Mouse (Mus musculus): ENCODE results near the gene Zdbf2. TPM values are rescaled to one million over a fixed set of nuclear protein-coding genes. Genes with fewer than 3 reads are reported as not detected.
"Not testable (repeated sequence)": the region's sequence is repeated elsewhere in the genome, so short reads cannot be mapped to it uniquely, and the experiment has no call there.

Gene Zdbf2
- polyA plus RNA-seq, 1 experiment from 2014 or later: 16.4 TPM

DNA sequence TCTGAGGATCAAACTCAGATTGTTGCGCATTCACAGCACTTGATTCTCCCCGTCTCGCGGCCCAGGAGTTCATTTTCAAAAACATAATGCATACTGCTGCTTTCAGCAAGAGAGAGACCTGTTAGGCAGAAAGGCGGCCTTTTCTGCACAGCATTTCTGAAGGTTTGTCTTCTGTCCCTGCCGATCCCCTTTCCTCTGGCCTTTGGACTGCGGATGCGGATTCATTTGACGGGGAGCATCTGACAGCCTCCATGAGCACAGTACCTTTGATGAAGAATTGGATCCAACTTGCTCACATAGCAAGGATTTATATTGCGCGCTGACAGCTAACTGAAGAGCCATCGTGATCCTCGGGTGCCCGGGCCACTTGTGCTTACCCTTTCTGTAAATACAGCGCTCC lies 6.3 kb upstream of the Zdbf2 start:
- H3K4me3 ChIP-seq: no peak overlapping the region
- no peaks in the 10 kb centered on the region; the same call in 1 of the 2 replicates for H3K4me1 ChIP-seq (replicated peaks)
- H3K36me3 ChIP-seq: no peaks in the 10 kb centered on the region
- H3K27ac ChIP-seq: no peak overlapping the region
- no peak for DNase-seq (ENCODE audit: low spot score)
- 41% methylated on average over 15 of the region's 15 CpGs for WGBS
- H3K9me3 ChIP-seq: no peaks in the 10 kb centered on the region
- peaks cover 100% of the 10 kb centered on the region for H3K27me3 ChIP-seq (ENCODE audit: insufficient read depth, poor library complexity, severe bottlenecking)

DNA sequence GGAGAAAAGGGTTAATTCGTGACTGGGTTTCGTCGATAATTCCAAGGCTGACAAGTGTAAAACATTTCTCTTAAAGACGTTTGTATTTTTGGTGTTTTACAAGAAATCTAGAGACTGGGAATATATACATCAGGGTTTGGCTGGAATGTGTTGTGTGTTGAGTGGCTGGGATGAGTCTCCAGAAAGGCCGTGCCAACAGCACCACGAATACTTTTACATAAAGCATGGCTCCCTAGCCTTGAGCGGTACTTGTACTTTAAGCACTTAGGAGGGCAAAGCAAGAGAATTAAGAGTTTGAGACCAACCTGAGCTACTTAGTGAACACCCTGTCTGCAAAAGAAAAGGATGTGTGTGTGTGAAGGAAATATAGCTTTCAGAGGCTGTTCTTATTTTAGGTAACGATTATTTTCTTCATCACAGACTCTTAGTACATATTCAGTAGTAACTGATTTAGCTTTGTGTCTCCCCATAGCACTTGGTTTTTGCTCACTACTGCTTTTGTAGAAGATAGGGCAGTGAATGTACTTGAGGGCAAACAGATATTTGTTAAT lies 865 bp upstream of the Zdbf2 start:
- H3K36me3 ChIP-seq: no peaks in the 10 kb centered on the region
- no peak overlapping the region for H3K27ac ChIP-seq
- H3K4me3 ChIP-seq: peak overlapping the region; percentile 68; the same call in 1 of the 2 replicates
- 29% methylated on average over 8 of the region's 8 CpGs for WGBS
- no peak for DNase-seq (ENCODE audit: low spot score)
- H3K4me1 ChIP-seq (replicated peaks): peaks cover 12% of the 10 kb centered on the region
- peaks cover 95% of the 10 kb centered on the region for H3K27me3 ChIP-seq (ENCODE audit: insufficient read depth, poor library complexity, severe bottlenecking)
- no peaks in the 10 kb centered on the region for H3K9me3 ChIP-seq

DNA sequence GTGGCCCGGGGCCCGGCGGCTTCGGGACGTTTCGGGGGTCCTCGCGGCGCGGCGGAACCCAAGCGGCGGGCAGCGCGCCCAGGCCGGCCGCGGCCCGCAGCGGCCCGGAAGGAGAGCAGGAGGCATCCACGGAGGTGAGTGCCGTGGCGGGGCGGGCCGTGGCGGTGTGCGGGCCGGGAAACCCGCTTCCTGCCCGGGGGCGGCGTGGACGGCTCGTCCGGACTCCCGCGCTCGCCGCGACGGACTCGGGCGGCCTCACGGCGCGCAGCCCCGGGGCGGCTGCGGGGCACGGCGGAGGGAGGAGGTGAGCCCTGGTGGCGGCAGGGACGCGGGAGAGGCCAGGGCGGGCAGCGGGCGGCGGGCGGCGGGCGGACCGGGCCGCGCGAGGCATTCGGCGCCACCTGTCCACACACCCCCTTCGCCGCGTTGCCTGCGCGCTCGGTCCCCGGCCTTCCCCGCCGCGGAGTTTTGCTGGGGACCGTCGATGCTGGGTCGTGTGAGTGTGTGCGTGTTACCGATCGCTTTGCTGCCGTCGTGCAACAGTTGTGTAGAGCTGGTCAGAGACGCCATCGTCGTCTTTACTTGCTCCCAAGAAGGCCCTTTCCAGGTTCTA lies 380 bp downstream of the Zdbf2 start:
- WGBS: under 1% methylated on average over 89 of the region's 89 CpGs
- H3K4me3 ChIP-seq: peak overlapping the region; percentile 68
- no peaks in the 10 kb centered on the region for H3K9me3 ChIP-seq
- H3K4me1 ChIP-seq (replicated peaks): peaks cover 12% of the 10 kb centered on the region
- peaks cover 95% of the 10 kb centered on the region for H3K27me3 ChIP-seq (ENCODE audit: insufficient read depth, poor library complexity, severe bottlenecking)
- DNase-seq (ENCODE audit: low spot score): no peak
- no peaks in the 10 kb centered on the region for H3K36me3 ChIP-seq
- H3K27ac ChIP-seq: peak overlapping the region; percentile 94

DNA sequence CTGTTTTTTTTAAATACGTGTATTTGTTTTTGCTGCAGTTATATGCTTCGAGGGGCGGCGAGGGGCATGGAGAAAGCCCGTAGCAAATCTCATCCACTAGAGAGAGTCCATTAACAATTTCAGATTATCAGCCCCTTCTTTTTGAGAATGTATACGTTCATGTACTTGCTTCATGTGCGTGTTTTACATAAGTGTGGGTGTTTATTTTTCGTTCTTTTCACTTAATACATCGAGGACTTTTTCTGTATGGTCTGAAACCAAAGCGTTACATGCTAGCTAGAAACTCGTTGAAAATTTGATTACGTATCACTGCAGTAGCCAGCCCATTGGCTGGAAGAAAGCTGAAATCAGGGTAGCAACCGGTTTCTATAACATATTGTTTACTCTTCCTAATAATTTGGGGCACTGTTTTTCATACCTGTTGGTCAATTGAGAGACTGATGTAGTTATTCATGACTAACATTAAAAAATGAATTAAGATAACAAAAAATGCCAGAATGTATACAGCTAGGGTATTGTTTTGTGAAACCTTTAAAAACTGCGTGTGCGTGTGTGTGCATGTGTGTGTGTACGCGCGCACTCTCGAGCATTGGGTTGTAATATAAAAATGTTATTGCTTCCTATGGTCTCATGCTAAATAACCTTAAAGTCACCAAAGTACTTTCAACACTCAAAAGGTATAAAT lies 1.1 kb downstream of the Zdbf2 start:
- H3K4me1 ChIP-seq (replicated peaks): peaks cover 12% of the 10 kb centered on the region
- no peak for DNase-seq (ENCODE audit: low spot score)
- no peaks in the 10 kb centered on the region for H3K9me3 ChIP-seq
- H3K36me3 ChIP-seq: no peaks in the 10 kb centered on the region
- WGBS: 12% methylated on average over 19 of the region's 19 CpGs
- H3K4me3 ChIP-seq: peak overlapping the region; percentile 68
- H3K27me3 ChIP-seq (ENCODE audit: insufficient read depth, poor library complexity, severe bottlenecking): peaks cover 95% of the 10 kb centered on the region
- peak overlapping the region; percentile 94 for H3K27ac ChIP-seq

DNA sequence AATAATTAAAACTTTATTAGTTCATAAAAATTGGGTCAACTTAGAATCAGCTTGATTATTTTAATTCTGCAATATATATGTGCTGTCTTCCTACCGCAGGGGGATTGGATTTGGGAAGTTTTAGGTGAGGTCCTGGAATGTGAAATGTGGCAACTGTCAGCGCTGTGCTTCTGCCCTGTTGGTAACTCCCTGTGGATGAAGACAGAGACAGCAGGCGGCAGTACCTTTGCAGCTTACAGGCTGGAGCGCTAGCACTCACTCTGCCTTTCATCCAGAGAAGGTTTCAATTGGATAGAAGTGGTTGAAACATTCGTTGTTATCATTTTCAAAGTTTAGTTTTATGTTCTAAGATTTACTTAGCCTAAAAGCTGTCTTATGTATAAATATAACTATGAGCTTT lies 5.0 kb downstream of the Zdbf2 start:
- DNase-seq (ENCODE audit: low spot score): no peak
- Histone ChIP-seq H3K27me3 (ENCODE audit: insufficient read depth, poor library complexity, severe bottlenecking) (peaks cover 78% of the 10 kb centered on the region), H3K36me3 (peaks cover 8% of the 10 kb centered on the region), H3K4me1 (replicated peaks) (peaks cover 6% of the 10 kb centered on the region), H3K4me3 (no peak overlapping the region), H3K27ac (no peak overlapping the region), H3K9me3 (no peaks in the 10 kb centered on the region)
- 30% methylated on average over 5 of the region's 5 CpGs for WGBS

DNA sequence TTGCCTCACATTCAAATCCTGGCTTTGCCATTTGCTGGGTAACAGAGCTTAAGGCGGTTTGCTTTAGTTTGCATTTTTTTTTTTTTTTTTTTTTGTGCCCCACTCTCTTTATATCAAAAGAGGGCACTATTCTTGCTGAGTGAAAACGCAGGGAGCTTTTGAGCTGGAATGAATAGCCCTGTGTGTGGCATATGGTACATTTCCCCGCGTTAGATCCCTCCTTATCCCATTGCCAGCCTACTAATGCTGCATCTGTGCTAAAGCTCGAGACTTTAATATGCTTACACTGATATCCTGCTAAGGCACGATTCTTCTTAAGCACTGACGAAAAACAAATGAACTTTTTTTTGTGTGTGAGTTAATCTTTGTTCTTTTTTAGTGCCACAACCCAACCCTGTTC lies 20.9 kb downstream of the Zdbf2 start:
- Histone ChIP-seq H3K4me1 (replicated peaks) (no peaks in the 10 kb centered on the region), H3K27ac (no peak overlapping the region), H3K36me3 (peaks cover 8% of the 10 kb centered on the region; the same call in 1 of the 2 replicates), H3K27me3 (ENCODE audit: insufficient read depth, poor library complexity, severe bottlenecking) (no peaks in the 10 kb centered on the region), H3K9me3 (no peaks in the 10 kb centered on the region), H3K4me3 (no peak overlapping the region)
- 35% methylated on average over 7 of the region's 7 CpGs for WGBS
- DNase-seq (ENCODE audit: low spot score): no peak

DNA sequence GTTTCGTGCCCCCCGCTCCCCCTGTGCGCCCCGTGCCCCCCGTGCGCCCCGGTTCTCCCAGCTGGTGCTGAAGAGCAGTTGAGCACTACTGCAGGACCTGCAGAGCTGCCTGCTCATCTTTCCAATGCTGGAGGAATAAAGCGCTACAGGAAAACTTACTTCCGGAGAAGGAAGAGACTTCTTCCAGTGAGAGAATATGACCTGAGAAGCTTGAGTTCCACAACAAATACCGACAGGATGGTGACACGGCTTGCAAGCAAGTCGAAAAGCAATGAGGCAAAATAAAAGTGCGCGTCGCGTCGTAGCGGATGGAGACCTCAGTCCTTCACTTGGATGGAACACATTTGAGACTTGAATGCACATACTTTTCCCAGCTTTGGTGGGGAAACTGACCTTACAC lies 36.6 kb downstream of the Zdbf2 start:
- peaks cover 28% of the 10 kb centered on the region for H3K27me3 ChIP-seq (ENCODE audit: insufficient read depth, poor library complexity, severe bottlenecking)
- H3K4me1 ChIP-seq (replicated peaks): 0 out of 2 replicates have a peak, but pooled peaks cover 3% of the 10 kb centered on the region
- DNase-seq (ENCODE audit: low spot score): peak; percentile 11

DNA sequence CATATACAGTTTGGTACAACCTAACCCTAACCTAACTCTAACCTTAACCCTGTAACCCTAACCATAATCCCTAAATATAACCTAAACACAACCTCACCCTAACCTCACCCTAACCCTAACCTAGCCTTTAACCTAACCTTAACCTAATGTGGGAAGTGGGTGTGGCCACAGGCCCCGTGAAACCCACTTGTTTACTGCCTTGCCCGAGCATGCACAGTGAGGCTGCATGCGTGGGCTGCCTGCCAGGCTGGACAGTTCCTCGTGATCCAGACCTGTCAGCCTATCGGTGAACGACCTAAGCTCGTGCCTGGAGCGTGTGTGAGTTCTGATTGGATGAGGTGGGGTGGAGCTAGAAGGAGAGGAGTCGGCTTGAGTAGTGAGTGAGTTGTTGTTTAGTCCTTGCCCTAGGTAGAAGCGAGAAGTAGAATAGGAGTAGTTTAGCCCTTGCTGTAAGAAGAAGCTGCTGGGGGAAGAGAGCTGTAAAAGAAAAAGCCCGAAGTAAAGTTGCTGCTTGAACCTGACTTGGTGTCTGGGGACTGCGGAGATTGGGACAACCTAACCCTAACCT lies 50.6 kb downstream of the Zdbf2 start:
- not testable (repeated sequence) for H3K27me3 ChIP-seq (ENCODE audit: insufficient read depth, poor library complexity, severe bottlenecking); H3K9me3 ChIP-seq; DNase-seq (ENCODE audit: low spot score); H3K27ac ChIP-seq; H3K4me3 ChIP-seq; H3K4me1 ChIP-seq (replicated peaks); H3K36me3 ChIP-seq
- 60% methylated on average over 12 of the region's 12 CpGs for whole genome bisulfite sequencing

More for the DNA sequence above, 36.6 kb downstream of the Zdbf2 start:
- H3K27ac ChIP-seq: no peak overlapping the region
- 47% methylated on average over 18 of the region's 18 CpGs for WGBS
- peaks cover 51% of the 10 kb centered on the region for H3K36me3 ChIP-seq
- H3K9me3 ChIP-seq: 0 out of 2 replicates have a peak, but pooled peaks cover 3% of the 10 kb centered on the region
- H3K4me3 ChIP-seq: peak overlapping the region; percentile 49

Other genes starting within 250 kb of the Zdbf2 start
- 9.6 and 12.3 TPM in 2 replicates for gene Ino80d, start 158.6 kb upstream of the Zdbf2 start, polyA plus RNA-seq (2016; fragmentation: Nextera tagmentation; extraction: Ambion mirVana)
- gene Eef1b2, start 96.4 kb upstream of the Zdbf2 start, polyA plus RNA-seq (2016; fragmentation: Nextera tagmentation; extraction: Ambion mirVana): 512 and 606 TPM in 2 replicates
- 124 and 134 TPM in 2 replicates for gene Ndufs1, start 96.4 kb upstream of the Zdbf2 start, polyA plus RNA-seq (2016; fragmentation: Nextera tagmentation; extraction: Ambion mirVana)
- 0.19 and 0.26 TPM in 2 replicates for gene Gpr1, start 58.7 kb upstream of the Zdbf2 start, polyA plus RNA-seq (2016; fragmentation: Nextera tagmentation; extraction: Ambion mirVana)
- gene Adam23, start 172.6 kb downstream of the Zdbf2 start, polyA plus RNA-seq (2016; fragmentation: Nextera tagmentation; extraction: Ambion mirVana): 4.4 and 5.5 TPM in 2 replicates

Data from hindbrain, embryonic 10.5 days (tissue).